Mouse (Mus musculus): Measurements from ENCODE around the gene Ncoa7. TPM values are rescaled to one million over a fixed set of nuclear protein-coding genes. Genes with fewer than 3 reads are reported as not detected.

Ncoa7 gene
- polyA plus RNA-seq, 1 experiment from 2014 or later, result 24.3 TPM

DNA sequence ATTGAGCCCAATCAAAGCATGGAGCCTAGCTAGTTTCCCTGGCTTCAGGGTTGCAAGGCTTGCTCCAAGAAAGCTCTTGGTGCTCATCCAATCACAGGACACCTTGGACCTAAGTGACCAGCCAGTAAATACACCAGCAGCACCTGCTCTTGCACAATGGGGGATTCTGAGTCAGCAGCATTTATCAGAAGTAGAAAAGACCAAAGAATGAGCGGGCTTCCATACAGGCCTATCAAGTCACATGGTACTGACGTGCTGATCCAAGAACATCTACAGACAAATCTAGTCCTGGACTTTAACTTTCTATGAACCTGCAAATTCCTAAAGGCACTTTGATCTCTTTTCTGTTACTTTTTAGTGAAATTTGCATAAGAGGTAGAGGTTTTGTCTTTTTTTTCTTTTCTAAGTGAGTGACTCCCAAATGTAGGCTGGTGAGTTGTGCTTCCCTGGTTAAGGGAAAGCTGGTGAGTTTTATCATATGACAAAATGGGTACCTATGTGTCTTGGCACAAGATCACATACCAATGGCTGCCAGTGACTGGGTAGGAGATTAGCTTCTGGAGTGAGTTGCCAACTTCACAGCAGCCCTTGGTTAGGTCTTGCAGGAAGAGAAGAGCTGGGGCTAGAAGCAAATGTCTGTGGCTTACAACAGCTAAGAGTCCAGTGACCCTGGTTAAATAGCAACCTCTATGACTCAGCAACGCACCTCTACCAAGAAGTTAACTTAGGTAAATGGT is 57.7 kb downstream of the Ncoa7 start:
- DNase-seq (ENCODE audit: low read depth, low spot score) (no peak), ATAC-seq (peak; percentile 79)
- in situ Hi-C loops (cut with MboI; ENCODE audit: low pct_unique_long_range_greater_than_20kb), result no loop called here
- ChIA-PET POLR2A (interaction anchor here (2.7 kb wide), 1 partner anchor 16 kb away, joined by 6 read pairs; no protein-coding TSS in a partner anchor), CTCF (interaction anchor here (0.7 to 1.7 kb wide), 4 partner anchors 15 to 45 kb away, joined by 3 to 4 read pairs (median 4); no protein-coding TSS in a partner anchor)
- no peak for TF ChIP-seq CTCF (IDR thresholded peaks at IDR 0.05)
- no peaks in the 10 kb centered on the region for H3K27me3 ChIP-seq

DNA sequence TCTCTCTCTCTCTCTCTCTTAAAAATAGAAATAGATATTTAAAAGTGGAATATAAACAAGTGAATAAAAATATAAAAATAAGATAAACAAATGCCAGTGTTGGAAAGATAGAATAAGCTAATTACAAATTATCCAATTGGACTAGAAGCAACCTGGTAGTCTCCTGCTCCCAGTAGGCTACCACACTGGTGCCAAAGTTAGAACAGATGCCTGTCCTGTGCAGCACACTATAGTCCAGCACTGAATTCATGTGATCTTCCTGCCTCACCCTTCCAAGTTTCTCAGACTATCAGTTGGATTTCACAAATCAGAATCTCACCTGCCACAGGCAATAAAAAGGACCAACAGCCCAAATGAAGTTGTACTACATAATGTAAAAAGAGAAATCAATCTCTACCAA is 59.9 kb downstream of the Ncoa7 start:
- no peak for ATAC-seq
- CTCF ChIA-PET, result interaction anchor here (1.8 kb wide), 1 partner anchor 14 kb away, joined by 6 read pairs; no protein-coding TSS in a partner anchor
- no peaks in the 10 kb centered on the region for H3K27me3 ChIP-seq
- no peak for DNase-seq (ENCODE audit: low read depth, low spot score)
- no peak for TF ChIP-seq CTCF (IDR thresholded peaks at IDR 0.05)
- POLR2A ChIA-PET, result no interaction called here
- in situ Hi-C loops (cut with MboI; ENCODE audit: low pct_unique_long_range_greater_than_20kb), result no loop called here

DNA sequence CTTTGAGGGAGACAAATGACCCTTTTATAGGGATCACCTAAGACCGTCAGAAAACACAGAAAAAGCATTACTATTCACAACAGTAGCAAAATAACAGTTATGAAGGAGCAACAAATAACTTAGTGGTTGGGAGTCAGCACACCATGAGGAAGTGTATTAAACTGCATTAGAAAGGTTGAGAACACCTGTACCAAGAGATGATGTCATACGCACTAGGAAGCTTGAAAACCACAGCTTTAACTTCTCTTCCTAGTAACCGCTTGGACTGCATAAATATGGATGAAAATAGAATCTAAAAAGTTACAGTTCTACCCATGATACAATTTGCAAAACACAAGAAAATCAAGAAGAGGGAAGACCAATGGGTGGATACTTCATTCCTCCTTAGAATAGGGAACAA is 64.7 kb downstream of the Ncoa7 start:
- ChIA-PET CTCF (interaction anchor here (1.0 to 1.5 kb wide), 2 partner anchors 9 to 21 kb away, joined by 3 to 4 read pairs; no protein-coding TSS in a partner anchor), POLR2A (no interaction called here)
- no peak for TF ChIP-seq CTCF (IDR thresholded peaks at IDR 0.05)
- in situ Hi-C loops (cut with MboI; ENCODE audit: low pct_unique_long_range_greater_than_20kb), result no loop called here
- no peak for DNase-seq (ENCODE audit: low read depth, low spot score)
- no peak for ATAC-seq
- no peaks in the 10 kb centered on the region for H3K27me3 ChIP-seq

DNA sequence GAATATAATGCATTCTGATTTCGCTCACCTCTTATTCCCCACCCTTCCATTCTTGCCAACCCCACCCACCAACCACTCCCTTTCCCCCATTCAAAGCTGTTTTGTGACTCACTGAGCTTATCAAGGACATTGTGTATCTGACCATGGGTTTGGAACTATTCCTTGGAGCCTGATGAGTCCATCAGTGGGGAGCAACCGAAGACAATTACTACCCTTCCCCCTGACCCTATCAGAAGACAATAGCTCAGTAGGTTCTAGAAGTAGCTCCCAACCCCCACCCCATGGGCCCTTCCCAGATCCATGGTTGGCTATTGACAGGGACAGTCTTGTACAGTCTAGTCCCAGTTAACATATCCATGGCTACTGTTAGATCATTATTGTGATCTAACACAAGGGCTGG is 65.8 kb downstream of the Ncoa7 start:
- H3K27me3 ChIP-seq, result no peaks in the 10 kb centered on the region
- in situ Hi-C loops (cut with MboI; ENCODE audit: low pct_unique_long_range_greater_than_20kb), result no loop called here
- POLR2A ChIA-PET, result no interaction called here
- CTCF ChIA-PET, result interaction anchor here (1.1 to 1.5 kb wide), 2 partner anchors 12 to 22 kb away, joined by 3 read pairs; no protein-coding TSS in a partner anchor
- no peak for TF ChIP-seq CTCF (IDR thresholded peaks at IDR 0.05)
- DNase-seq (ENCODE audit: low read depth, low spot score) (no peak), ATAC-seq (no peak)

DNA sequence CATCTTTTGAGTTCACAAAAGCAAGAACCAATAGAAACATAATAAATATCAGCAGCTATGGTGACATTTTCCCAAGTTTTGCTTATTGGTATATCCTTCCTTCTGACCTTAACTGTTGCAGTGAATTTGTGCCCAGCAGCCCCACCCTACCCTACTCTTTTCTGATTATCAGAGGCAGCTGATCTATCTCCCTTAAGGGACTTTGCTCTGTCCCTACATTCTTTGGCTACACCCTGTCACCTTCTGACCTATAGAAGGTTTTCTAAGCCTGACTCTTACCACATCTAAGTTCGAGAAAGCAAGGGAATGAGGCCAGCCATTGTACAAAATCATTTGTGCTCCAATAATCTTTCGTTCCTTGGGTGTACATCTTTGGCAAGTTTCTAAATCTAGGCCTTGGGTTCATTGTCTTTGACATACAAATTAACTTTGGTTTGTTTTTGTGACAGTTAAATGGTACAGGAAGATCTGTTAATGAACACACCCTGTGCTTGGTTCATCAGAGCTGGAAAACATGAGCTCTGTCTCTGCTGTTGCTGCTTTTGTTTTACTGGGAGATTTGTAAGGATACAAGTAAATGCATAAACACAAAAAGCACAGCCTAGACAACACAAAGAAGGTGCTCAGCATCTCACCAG is 69.9 kb downstream of the Ncoa7 start:
- no peaks in the 10 kb centered on the region for H3K27me3 ChIP-seq
- in situ Hi-C loops (cut with MboI; ENCODE audit: low pct_unique_long_range_greater_than_20kb), result no loop called here
- ATAC-seq, result no peak
- DNase-seq (ENCODE audit: low read depth, low spot score), result no peak
- ChIA-PET POLR2A (no interaction called here), CTCF (interaction anchor here (0.7 to 1.8 kb wide), 6 partner anchors 17 to 73 kb away, joined by 3 to 5 read pairs (median 4); no protein-coding TSS in a partner anchor)
- no peak for TF ChIP-seq CTCF (IDR thresholded peaks at IDR 0.05)

DNA sequence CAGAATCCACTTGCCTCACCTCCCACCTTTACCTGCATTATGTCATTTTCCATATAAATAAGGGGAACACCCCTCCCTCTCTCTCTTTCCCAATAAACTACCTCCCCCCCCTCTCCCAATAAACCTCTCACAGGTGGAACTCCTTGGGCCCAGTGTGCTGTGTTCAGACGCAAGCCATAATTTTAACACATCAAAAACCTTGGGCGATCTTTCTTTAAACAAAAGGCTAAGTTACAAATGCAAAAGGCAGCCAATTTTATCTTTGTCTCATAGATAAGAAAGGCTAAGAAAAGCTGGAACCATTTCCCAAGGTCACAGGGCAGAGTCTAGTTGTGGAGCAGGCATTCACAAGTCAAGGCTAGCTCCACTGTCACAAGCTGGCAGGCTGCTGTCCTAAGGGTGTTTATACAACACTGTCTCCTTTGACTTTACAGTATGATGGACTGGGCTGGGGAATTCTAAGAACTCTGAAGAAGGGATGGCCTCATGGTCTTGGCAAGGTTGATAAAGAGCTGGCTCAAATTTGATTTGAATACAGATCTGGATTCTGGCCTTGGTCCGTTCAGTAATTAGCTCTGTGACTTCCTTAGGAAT is 71.7 kb downstream of the Ncoa7 start:
- TF ChIP-seq CTCF (IDR thresholded peaks at IDR 0.05), result no peak
- no peaks in the 10 kb centered on the region for H3K27me3 ChIP-seq
- ChIA-PET CTCF (interaction anchor here (0.9 to 1.0 kb wide), 2 partner anchors 13 to 71 kb away, joined by 3 read pairs; no protein-coding TSS in a partner anchor), POLR2A (interaction anchor here (0.6 kb wide), 1 partner anchor 16 kb away, joined by 3 read pairs; no protein-coding TSS in a partner anchor)
- ATAC-seq (no peak), DNase-seq (ENCODE audit: low read depth, low spot score) (no peak)
- in situ Hi-C loops (cut with MboI; ENCODE audit: low pct_unique_long_range_greater_than_20kb), result no loop called here

DNA sequence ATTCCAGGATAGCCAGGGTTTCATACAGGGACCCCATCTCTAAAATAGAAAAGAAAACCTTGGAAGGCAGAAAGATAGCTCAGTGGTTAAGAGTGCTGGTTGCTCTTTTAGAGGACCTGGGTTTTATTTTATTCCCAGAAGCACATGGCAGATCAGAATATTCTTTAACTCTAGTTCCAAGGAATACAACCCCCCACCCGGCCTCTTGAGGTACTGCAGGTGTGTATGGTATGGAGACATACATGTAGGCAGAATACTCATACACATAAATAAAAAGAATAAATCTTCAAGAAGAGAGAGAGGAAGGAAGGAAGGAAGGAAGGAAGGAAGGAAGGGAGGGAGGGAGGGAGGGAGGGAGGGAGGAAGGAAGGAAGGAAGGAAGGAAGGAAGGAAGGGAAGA is 72.3 kb downstream of the Ncoa7 start:
- TF ChIP-seq CTCF (IDR thresholded peaks at IDR 0.05), result no peak
- in situ Hi-C loops (cut with MboI; ENCODE audit: low pct_unique_long_range_greater_than_20kb), result no loop called here
- no peak for ATAC-seq

DNA sequence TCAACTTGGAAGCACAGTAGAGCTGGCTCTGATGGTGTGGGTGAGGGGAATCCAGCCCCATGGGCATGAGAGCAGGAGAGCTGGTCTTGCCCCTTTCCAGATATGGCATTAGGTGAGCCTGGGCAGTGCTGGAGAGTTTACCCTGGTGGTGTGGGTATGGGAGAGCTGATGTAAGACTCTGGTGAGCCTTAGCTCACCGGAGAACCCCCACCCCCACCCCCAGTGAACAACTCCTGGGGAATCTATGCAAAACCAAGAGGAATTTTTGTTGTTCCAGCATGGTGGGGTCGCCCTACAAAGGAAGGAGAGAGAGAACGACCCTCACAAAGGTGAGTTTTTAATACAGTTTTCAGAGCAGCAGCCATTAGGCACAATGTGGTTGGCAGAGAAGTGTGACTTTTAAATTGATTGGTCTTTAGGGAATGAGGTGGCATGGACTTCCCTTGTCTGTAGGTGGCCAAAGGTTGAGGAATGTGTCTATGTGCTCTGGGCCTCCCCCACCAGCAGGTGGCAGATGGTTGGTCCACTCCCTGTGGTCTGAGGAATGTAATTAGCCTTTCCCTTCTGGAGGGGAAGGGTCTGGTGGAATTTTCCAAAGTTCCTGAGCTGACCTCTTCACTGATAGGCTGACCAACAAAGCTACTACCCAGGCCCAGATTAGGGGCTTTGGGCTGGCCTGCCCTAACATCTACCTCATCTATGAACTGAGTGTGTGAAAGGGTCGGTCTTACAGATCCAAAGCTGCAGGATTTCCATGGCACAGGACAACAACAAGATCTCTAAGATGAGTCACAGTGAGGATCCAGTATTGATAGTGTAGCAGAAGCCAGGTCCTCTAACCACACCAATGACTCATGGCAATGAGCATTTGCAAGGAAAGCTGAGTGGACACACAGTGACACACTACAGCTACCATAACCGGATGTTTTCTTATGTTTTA is 73.7 kb downstream of the Ncoa7 start:
- POLR2A ChIA-PET, result interaction anchor here (1.7 kb wide), 1 partner anchor 17 kb away, joined by 6 read pairs; no protein-coding TSS in a partner anchor
- CTCF ChIA-PET, result interaction anchor here (0.8 to 1.8 kb wide), 6 partner anchors 9 to 73 kb away, joined by 3 to 8 read pairs (median 4); no protein-coding TSS in a partner anchor
- DNase-seq (ENCODE audit: low read depth, low spot score), result no peak
- peak; percentile 68 for TF ChIP-seq CTCF (IDR thresholded peaks at IDR 0.05)
- in situ Hi-C loops (cut with MboI; ENCODE audit: low pct_unique_long_range_greater_than_20kb), result no loop called here
- H3K27me3 ChIP-seq, result no peaks in the 10 kb centered on the region
- ATAC-seq, result peak; percentile 99

More for the DNA sequence above, 72.3 kb downstream of the Ncoa7 start:
- no peaks in the 10 kb centered on the region for H3K27me3 ChIP-seq
- ChIA-PET CTCF (interaction anchor here (1.0 kb wide), 1 partner anchor 15 kb away, joined by 3 read pairs; no protein-coding TSS in a partner anchor), POLR2A (no interaction called here)
- no peak for DNase-seq (ENCODE audit: low read depth, low spot score)

DNA sequence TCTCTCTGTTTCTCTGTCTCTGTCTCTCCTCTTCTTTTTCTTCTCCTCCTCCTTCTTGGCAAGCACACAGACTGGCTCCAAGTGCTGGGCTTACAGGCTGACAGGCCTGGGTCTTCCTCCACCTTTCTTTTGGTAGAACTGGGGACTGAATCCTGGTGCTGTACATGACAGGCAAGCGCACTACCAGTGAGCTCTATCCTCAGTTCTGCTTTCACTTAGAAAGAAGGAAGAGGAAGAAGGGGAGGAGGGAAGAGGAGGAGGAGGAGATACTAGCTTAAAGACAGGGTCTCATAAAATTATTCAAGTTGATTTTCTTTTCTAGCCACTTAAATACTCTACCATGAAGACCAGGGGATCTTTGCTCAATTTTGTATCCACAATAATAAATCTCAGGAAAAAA is 80.1 kb downstream of the Ncoa7 start:
- DNase-seq (ENCODE audit: low read depth, low spot score) (no peak), ATAC-seq (no peak)
- CTCF ChIA-PET, result interaction anchor here (1.1 kb wide), 1 partner anchor 10 kb away, joined by 3 read pairs; no protein-coding TSS in a partner anchor
- POLR2A ChIA-PET, result interaction anchor here (0.7 kb wide), 1 partner anchor 79 kb away, joined by 3 read pairs; no protein-coding TSS in a partner anchor
- no peak for TF ChIP-seq CTCF (IDR thresholded peaks at IDR 0.05)
- in situ Hi-C loops (cut with MboI; ENCODE audit: low pct_unique_long_range_greater_than_20kb), result no loop called here
- no peaks in the 10 kb centered on the region for H3K27me3 ChIP-seq

All from Patski (cell line).